Mouse (Mus musculus) cerebellum, adult 2 months (tissue): Measurements from ENCODE around the gene Rptn.
"Not testable (repeated sequence)": the region's sequence is repeated elsewhere in the genome, so short reads cannot be mapped to it uniquely, and the experiment has no call there.

ENCODE experiments used
- CTCF ChIP-seq: fragments of 200-500 bp; IDR thresholded peaks from 2 replicates; pipeline ENCODE4 v1.5.1; 2011; ENCODE audit warnings: low read depth, mild to moderate bottlenecking, control low read depth, low read length, moderate library complexity, borderline replicate concordance; ENCODE audit not compliant: insufficient read depth
- POLR2A ChIP-seq: fragments of 200-500 bp; IDR thresholded peaks from 2 replicates; pipeline ENCODE4 v1.6.1; 2011; ENCODE audit warnings: low read length, control low read depth, borderline replicate concordance; ENCODE audit not compliant: insufficient read depth

DNA sequence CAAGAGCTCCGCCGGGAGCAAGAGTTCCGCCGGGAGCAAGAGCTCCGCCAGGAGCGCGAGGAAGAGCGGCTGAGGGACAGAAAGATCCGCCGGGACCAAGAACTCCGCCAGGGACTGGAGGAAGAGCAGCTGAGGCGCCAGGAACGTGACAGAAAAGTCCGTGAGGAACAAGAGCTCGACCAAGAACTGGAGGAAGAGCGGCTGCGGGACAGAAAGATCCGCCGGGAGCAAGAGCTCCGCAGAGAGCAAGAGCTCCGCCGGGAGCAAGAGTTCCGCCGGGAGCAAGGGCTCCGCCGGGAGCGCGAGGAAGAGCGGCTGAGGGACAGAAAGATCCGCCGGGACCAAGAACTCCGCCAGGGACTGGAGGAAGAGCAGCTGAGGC lies 53.2 kb downstream of the Rptn start:
- not testable (repeated sequence) for TF ChIP-seq CTCF, POLR2A
